Mouse (Mus musculus) forebrain, embryonic 16.5 days (tissue): ENCODE results near the gene Mical2. TPM values are rescaled to one million over a fixed set of nuclear protein-coding genes. Genes with fewer than 3 reads are reported as not detected.
A peak's percentile ranks its signal among the peaks of the same experiment; 100 is the strongest.

Experiments used
- ATAC-seq: fragments of 200-750 bp; cut with Nextera tagmentation; 2 replicates; pipeline ENCODE4 v1.8.0; 2017; ENCODE audit warnings: mild to moderate bottlenecking, moderate library complexity
- H3K27ac ChIP-seq: fragments of 300-500 bp; sonication (generic); 2 replicates; pipeline ENCODE4 v1.5.1; 2014; ENCODE audit warnings: low read length, control low read depth
- H3K27me3 ChIP-seq: fragments of 300-500 bp; sonication (generic); replicated peaks from 2 replicates; pipeline ENCODE4 v1.6.1; 2014; ENCODE audit warnings: low read length; ENCODE audit not compliant: control insufficient read depth, insufficient read depth
- H3K36me3 ChIP-seq: fragments of 300-500 bp; sonication (generic); 2 replicates; pipeline ENCODE4 v1.6.1; 2014; ENCODE audit not compliant: control insufficient read depth, insufficient read depth
- H3K4me1 ChIP-seq: fragments of 300-500 bp; sonication (generic); replicated peaks from 2 replicates; pipeline ENCODE4 v1.6.1; 2014; ENCODE audit warnings: low read length; ENCODE audit not compliant: control insufficient read depth, insufficient read depth
- H3K4me2 ChIP-seq: fragments of 300-500 bp; sonication (generic); 2 replicates; pipeline ENCODE4 v1.6.1; 2014; ENCODE audit warnings: mild to moderate bottlenecking, low read length, control low read depth
- H3K4me3 ChIP-seq: fragments of 300-500 bp; sonication (generic); replicated peaks from 2 replicates; pipeline ENCODE4 v1.5.1; 2014; ENCODE audit warnings: mild to moderate bottlenecking, low read length, control low read depth
- H3K9ac ChIP-seq: fragments of 300-500 bp; sonication (generic); replicated peaks from 2 replicates; pipeline ENCODE4 v1.6.1; 2014; ENCODE audit warnings: low read depth, low read length, control low read depth
- H3K9me3 ChIP-seq: fragments of 300-500 bp; sonication (generic); 2 replicates; pipeline ENCODE4 v1.6.1; 2016; ENCODE audit warnings: low read length; ENCODE audit not compliant: control insufficient read depth
- WGBS: fragments of 180-500 bp; shearing (Covaris S2); extraction: QIAGEN DNeasy Blood & Tissue Kit; methylation state at CpG from one replicate; pipeline ENCODE4 v1.1.7; 2014; 5-methylcytosine and 5-hydroxymethylcytosine counted together
- polyA plus RNA-seq: library from polyadenylated mRNA; unstranded; fragments of >200 nt; fragmentation: Nextera tagmentation; extraction: Ambion mirVana; gene quantifications from 2 replicates; pipeline ENCODE4 v1.2.1, GENCODE M21; 2015

Gene Mical2
- polyA plus RNA-seq, 1 experiment from 2014 or later, result 11.1 TPM

DNA sequence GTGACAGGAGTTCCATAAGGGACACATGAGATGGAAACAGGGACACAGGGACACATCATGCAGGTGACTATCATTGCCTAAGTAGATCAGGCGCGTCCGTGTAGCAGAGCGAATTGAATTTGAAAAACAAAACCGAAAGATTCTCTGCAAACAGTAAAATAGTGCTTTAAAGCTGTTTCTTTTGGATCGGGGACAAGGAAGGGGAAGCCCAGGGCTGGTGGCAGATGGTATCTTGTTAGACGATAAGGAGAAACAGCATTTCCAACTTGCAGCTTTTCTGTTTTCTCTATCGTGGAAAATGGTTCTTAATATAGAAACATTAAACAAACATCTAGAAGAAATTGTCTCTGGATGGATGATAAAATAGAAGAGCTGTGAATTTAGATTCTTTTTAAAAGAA, 179.9 kb downstream of the Mical2 start:
- peak; percentile 47; the same call in 1 of the 2 replicates for ATAC-seq

DNA sequence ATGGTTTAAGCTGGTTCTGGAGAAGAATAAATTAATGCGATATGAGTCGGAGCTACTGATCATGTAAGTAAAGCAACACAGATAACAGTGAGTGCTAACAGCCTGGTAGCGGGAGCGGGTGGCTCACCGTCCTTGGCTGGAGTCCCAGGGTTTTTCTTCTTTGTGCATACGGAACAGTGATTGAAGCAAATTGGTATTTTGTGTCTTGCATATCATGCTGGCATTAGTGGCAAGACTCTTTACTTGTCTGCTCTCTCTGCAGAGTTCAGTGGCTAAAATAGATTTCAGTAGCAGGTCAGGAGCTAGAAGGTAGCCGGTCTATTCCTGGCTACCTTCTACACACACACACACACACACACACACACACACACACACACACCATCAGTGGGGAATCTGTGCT, 181.9 kb downstream of the Mical2 start:
- H3K4me1 ChIP-seq, result peaks cover 19% of the 10 kb centered on the region
- peak overlapping the region; percentile 54 for H3K27ac ChIP-seq
- no peaks in the 10 kb centered on the region for H3K27me3 ChIP-seq
- H3K9me3 ChIP-seq, result no peaks in the 10 kb centered on the region
- peak; percentile 74 for ATAC-seq
- peak overlapping the region; percentile 14; the same call in 1 of the 2 replicates for H3K4me2 ChIP-seq
- H3K36me3 ChIP-seq, result no peaks in the 10 kb centered on the region
- H3K4me3 ChIP-seq, result no peak overlapping the region
- 16% methylated on average over 7 of the region's 7 CpGs for WGBS
- H3K9ac ChIP-seq, result peak overlapping the region; percentile 13; the same call in 1 of the 2 replicates

More for the DNA sequence above, 179.9 kb downstream of the Mical2 start:
- Histone ChIP-seq H3K27ac (no peak overlapping the region), H3K9me3 (no peaks in the 10 kb centered on the region), H3K4me1 (peaks cover 19% of the 10 kb centered on the region), H3K4me2 (no peak overlapping the region; the same call in 1 of the 2 replicates), H3K27me3 (no peaks in the 10 kb centered on the region), H3K36me3 (no peaks in the 10 kb centered on the region), H3K4me3 (no peak overlapping the region), H3K9ac (no peak overlapping the region)
- whole genome bisulfite sequencing, result 61% methylated on average over 8 of the region's 8 CpGs

DNA sequence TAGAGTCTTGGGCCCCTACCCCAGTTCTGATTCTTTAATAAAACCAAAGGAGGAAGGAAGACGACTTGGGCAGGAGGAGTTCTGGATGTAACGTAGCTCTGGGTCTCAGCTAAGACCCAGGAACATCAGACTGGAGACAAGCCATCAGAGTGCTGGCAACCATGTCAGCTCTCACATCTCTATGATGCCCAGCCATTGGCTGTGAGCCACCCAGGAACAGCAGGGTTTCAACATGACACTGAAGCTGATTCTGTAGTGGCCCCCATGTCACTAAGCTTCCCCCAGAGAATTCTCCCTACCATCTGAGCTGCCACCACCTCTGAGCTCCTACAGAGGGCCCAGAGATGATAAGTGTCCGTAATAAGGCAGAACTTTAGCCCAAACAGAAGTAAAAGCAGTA, 184.3 kb downstream of the Mical2 start:
- no peak overlapping the region for H3K9ac ChIP-seq
- H3K4me2 ChIP-seq, result no peak overlapping the region
- H3K27me3 ChIP-seq, result 0 out of 2 replicates have a peak, but pooled peaks cover 2% of the 10 kb centered on the region
- ATAC-seq, result no peak
- no peak overlapping the region for H3K27ac ChIP-seq
- H3K4me3 ChIP-seq, result no peak overlapping the region
- 73% methylated on average over 3 of the region's 3 CpGs for WGBS
- H3K4me1 ChIP-seq, result peaks cover 17% of the 10 kb centered on the region
- no peaks in the 10 kb centered on the region for H3K36me3 ChIP-seq
- no peaks in the 10 kb centered on the region for H3K9me3 ChIP-seq

DNA sequence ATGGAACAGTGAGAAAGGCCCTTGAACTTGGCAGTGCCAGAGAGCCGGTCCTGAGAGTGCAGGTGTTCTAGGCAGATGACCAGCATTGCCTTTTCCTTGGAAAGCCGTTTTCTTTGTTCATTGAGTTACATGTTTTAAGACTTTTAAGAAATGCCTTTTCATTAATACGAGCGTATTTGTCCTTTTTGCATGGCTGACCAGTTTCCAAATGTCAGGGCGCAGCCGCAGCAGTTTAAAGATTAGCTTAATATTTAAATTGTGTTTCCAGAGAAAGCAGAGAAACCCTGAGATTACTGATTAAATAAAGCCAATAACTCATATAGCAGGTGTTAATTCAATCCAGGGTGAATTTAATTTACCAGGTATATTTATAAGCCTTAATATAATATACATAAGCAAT, 187.6 kb downstream of the Mical2 start:
- Histone ChIP-seq H3K27me3 (0 out of 2 replicates have a peak, but pooled peaks cover 2% of the 10 kb centered on the region), H3K9me3 (no peaks in the 10 kb centered on the region), H3K4me1 (peaks cover 15% of the 10 kb centered on the region), H3K36me3 (no peaks in the 10 kb centered on the region), H3K27ac (no peak overlapping the region), H3K4me3 (no peak overlapping the region), H3K9ac (no peak overlapping the region), H3K4me2 (no peak overlapping the region)
- ATAC-seq, result no peak
- 83% methylated on average over 6 of the region's 6 CpGs for WGBS

DNA sequence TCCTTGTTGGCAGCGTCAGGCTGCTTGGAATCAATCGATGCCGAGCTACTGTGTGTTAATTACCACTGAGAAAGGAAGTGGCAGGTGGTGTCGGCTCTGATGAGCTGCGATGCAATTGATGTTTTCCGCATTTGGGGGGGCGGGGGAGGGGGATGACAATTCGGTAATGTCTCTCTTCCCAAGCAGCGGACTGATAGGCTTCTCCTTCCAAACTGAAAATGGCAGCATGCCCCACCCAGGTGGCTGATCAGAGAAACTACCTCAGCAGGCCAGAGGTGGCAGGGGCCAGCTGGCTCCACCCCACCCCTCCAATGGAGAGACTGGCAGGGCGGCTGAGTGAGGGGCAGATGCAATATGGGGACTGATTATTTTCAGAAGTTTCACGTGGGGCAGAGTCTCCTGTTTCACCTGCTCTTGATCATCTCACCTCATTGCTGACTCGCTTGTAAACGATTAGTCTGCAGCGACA, 190.4 kb downstream of the Mical2 start:
- peak overlapping the region; percentile 38; the same call in 1 of the 2 replicates for H3K27ac ChIP-seq
- no peaks in the 10 kb centered on the region for H3K9me3 ChIP-seq
- H3K36me3 ChIP-seq, result no peaks in the 10 kb centered on the region
- 0 out of 2 replicates have a peak, but pooled peaks cover 2% of the 10 kb centered on the region for H3K27me3 ChIP-seq
- peak overlapping the region; percentile 45 for H3K4me2 ChIP-seq
- H3K4me3 ChIP-seq, result no peak overlapping the region
- 7% methylated on average over 14 of the region's 14 CpGs for WGBS
- peak overlapping the region; percentile 31; the same call in 1 of the 2 replicates for H3K9ac ChIP-seq
- H3K4me1 ChIP-seq, result peaks cover 15% of the 10 kb centered on the region
- peak; percentile 68 for ATAC-seq

DNA sequence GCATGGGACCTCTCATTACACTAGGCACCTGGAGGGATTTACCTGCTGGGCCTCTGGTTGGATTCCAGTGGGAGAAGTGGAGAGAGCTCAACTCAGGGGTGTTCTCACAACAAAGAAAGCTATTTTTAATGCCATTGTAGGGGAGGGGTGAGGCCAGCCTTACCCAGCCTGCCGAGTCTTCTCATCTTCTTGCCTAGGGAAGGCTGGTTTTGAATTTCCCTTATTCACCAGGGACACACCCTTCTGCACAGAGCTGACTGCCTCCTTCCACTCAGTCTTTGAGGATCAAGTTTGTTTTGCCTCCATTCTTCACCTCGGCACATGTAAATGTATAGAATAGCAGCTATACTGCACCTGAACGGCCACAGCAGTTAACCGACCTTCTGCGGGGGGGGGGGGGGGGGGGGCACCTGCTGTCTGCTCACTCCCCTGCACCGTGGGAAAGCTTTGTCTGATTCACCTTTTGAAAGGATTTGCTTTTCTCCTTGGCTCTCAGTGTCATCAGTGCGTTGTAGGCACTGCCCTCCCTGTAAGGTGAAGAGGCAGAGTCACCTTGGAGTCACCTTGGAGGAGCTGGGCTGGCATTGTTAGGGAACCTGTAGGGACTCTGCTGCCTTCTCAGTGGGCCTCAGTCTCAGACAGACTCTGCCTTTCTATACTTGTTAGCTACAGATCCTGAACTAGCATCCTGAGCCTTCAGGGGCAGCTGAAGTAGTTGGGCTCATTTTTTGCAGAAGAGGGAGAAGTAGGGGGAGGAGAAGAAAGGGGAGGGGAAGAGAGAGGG, 191.3 kb downstream of the Mical2 start:
- Histone ChIP-seq H3K4me1 (peaks cover 15% of the 10 kb centered on the region), H3K4me3 (no peak overlapping the region), H3K9ac (peak overlapping the region; percentile 31; the same call in 1 of the 2 replicates), H3K4me2 (peak overlapping the region; percentile 45; the same call in 1 of the 2 replicates), H3K36me3 (no peaks in the 10 kb centered on the region), H3K9me3 (no peaks in the 10 kb centered on the region), H3K27me3 (0 out of 2 replicates have a peak, but pooled peaks cover 2% of the 10 kb centered on the region), H3K27ac (peak overlapping the region; percentile 38; the same call in 1 of the 2 replicates)
- 6% methylated on average over 6 of the region's 7 CpGs for WGBS
- ATAC-seq, result peak; percentile 36; the same call in 1 of the 2 replicates

DNA sequence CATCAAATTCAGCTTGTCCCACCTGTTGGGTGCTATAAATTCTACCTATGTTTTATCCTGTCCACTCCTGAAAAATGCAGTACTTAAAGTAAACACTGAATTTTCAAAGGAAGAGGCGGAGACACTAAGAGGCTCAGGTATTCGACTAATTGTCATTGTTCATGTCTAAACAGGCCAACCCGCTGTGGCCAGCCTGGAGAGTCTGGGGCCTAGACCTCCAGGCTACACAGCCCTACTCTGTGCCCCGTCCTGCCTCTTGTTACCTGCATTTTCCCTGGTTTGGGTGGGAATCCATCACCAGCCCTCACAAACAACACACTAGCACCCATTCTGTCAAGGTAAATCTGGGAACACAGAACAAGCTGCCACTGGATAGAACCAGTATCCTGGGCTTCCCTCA, 191.9 kb downstream of the Mical2 start:
- peaks cover 15% of the 10 kb centered on the region for H3K4me1 ChIP-seq
- H3K27me3 ChIP-seq, result 0 out of 2 replicates have a peak, but pooled peaks cover 2% of the 10 kb centered on the region
- no peak overlapping the region for H3K27ac ChIP-seq
- no peak overlapping the region for H3K9ac ChIP-seq
- H3K9me3 ChIP-seq, result no peaks in the 10 kb centered on the region
- no peak overlapping the region for H3K4me2 ChIP-seq
- no peak for ATAC-seq
- WGBS, result 63% methylated on average over 4 of the region's 4 CpGs
- H3K36me3 ChIP-seq, result no peaks in the 10 kb centered on the region
- no peak overlapping the region for H3K4me3 ChIP-seq

DNA sequence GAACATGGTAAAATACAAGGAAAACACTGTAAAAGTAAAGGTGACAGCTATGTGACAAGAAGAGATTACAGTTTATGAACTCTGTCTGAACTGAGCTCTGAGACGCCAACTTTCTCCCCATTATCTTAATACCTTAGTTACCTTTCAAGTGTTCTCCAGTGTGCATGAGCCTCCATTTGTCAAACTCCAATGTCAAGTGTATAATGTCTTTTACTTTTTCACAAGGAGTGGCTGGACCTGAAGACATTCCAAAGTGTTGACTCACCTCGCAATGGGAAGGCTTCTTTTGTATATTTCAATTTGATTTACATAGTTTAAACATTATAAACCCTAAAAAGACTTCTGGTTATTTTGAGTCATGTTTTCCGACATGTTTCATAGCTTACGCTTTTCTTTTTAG, 197.8 kb downstream of the Mical2 start:
- Histone ChIP-seq H3K4me2 (no peak overlapping the region), H3K27ac (no peak overlapping the region), H3K27me3 (no peaks in the 10 kb centered on the region), H3K9ac (no peak overlapping the region), H3K4me3 (no peak overlapping the region), H3K36me3 (no peaks in the 10 kb centered on the region), H3K4me1 (peaks cover 3% of the 10 kb centered on the region), H3K9me3 (no peaks in the 10 kb centered on the region)
- 81% methylated on average over 4 of the region's 4 CpGs for WGBS
- ATAC-seq, result no peak

DNA sequence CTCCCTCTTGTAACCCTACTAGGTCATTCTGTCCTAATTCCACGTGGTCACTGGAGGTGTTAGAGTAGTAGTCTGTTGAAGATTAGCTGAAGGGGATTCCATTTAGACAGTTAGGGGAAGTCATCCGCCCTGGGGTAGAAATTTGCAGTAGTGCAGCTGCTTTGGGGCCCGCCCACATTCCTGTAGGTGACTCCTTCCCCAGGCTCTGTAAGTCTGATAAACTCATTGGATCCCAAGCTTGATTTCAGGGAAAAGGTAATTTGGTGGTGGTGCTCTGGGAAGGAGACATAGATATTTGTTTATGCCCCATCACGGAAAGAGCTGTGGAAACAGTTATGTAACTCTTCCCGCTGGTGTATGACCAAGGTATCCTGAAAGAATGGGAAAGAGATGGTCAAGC, 201.2 kb downstream of the Mical2 start:
- no peak overlapping the region for H3K4me2 ChIP-seq
- H3K4me3 ChIP-seq, result no peak overlapping the region
- peaks cover 8% of the 10 kb centered on the region for H3K4me1 ChIP-seq
- no peak for ATAC-seq
- H3K9me3 ChIP-seq, result no peaks in the 10 kb centered on the region
- no peak overlapping the region for H3K9ac ChIP-seq
- WGBS, result 70% methylated on average over 5 of the region's 5 CpGs
- H3K36me3 ChIP-seq, result no peaks in the 10 kb centered on the region
- no peak overlapping the region for H3K27ac ChIP-seq
- no peaks in the 10 kb centered on the region for H3K27me3 ChIP-seq
